Mouse (Mus musculus): ENCODE data around the gene Sergef. TPM values are rescaled to one million over a fixed set of nuclear protein-coding genes. Genes with fewer than 3 reads are reported as not detected.
A peak's percentile ranks its signal among the peaks of the same experiment; 100 is the strongest.

Gene Sergef
- total RNA-seq, 1 experiment = 5.4 TPM

DNA sequence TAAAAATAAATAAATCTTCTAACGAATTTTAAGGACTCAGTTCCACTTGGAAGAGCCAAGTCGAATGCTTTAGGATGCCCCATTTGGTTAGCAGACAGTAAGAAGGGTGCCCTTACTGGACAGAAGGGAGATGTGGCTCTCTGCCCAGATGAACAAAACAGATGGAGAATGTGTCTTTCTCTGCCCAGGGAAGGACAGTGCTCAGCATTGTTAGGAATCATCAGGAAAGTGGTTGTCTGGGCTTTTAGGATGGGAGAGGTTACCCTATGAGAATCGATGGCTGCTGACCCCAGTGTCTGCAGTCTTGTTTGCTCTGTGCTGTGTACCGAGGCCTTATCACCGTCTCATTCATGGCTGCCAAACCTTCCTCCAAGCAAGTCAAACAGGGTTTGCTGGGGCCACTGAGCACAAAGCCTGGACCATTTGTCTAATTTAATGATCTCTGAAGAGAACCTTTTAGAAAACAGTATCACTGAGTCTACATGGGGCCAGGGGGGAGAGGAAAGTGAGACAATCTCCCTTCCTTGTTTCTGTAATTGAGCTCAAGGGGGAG, 37.3 kb upstream of the Sergef start:
- H3K27ac ChIP-seq (ENCODE audit: insufficient read depth, low read depth, low read length, poor library complexity, severe bottlenecking) = no peak overlapping the region
- H3K4me3 ChIP-seq (ENCODE audit: insufficient read depth in 1 of 2, low read depth in 1 of 2, low read length in 2 of 2, poor library complexity in 1 of 2, severe bottlenecking in 1 of 2) = no peak overlapping the region
- no peaks in the 10 kb centered on the region for H3K9me3 ChIP-seq (ENCODE audit: control insufficient read depth, insufficient read depth, low read depth, low read length)
- no peaks in the 10 kb centered on the region for H3K36me3 ChIP-seq (ENCODE audit: control insufficient read depth, insufficient read depth, low read length, poor library complexity, severe bottlenecking)
- H3K4me1 ChIP-seq (ENCODE audit: control insufficient read depth in 2 of 2, insufficient read depth in 2 of 2, low read length in 2 of 2, poor library complexity in 1 of 2) = no peaks in the 10 kb centered on the region
- no peak overlapping the region for H3K9ac ChIP-seq (ENCODE audit: insufficient read depth, low read depth, low read length, poor library complexity, severe bottlenecking)
- TF ChIP-seq ZNF384 (IDR thresholded peaks at IDR 0.05; ENCODE audit: low read depth, low read length) = no peak
- TF ChIP-seq ZC3H11A (IDR thresholded peaks at IDR 0.05; ENCODE audit: borderline replicate concordance, low read depth, low read length) = no peak
- no peak for TF ChIP-seq CHD2 (IDR thresholded peaks at IDR 0.05; ENCODE audit: low read depth, low read length)
- TF ChIP-seq MAFK (IDR thresholded peaks at IDR 0.05; ENCODE audit: insufficient read depth, low read depth, low read length) = no peak
- TF ChIP-seq HCFC1 (IDR thresholded peaks at IDR 0.05; ENCODE audit: borderline replicate concordance, insufficient read depth, low read length) = no peak
- DNase-seq (ENCODE audit: low read depth, low spot score) = no peak
- in situ Hi-C loops (cut with MboI; ENCODE audit: low sequenced_read_pairs in 2 of 2, unreplicated experiment in 2 of 2) = no loop called here

DNA sequence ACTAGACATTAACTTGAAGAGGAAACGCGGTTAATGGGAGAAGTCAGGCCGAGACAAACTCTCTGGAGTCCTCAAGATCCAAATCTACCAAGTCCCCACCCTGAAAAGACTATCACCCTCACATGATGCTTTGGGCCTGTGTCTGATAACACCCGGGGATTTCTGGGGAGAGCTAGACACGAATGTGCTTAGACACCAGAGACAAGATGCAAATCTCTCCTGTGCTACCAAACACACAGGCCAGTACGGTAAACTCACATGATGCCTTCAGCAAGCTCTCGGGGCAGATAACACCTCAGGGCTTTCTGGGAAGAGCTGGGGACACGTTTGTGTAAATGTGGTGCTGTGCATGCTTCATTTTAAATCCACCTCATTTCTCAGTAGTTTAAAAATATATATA, 36.3 kb upstream of the Sergef start:
- no peaks in the 10 kb centered on the region for H3K9me3 ChIP-seq (ENCODE audit: control insufficient read depth, insufficient read depth, low read depth, low read length)
- H3K4me1 ChIP-seq (ENCODE audit: control insufficient read depth in 2 of 2, insufficient read depth in 2 of 2, low read length in 2 of 2, poor library complexity in 1 of 2) = no peaks in the 10 kb centered on the region
- TF ChIP-seq MAFK (IDR thresholded peaks at IDR 0.05; ENCODE audit: insufficient read depth, low read depth, low read length) = no peak
- TF ChIP-seq HCFC1 (IDR thresholded peaks at IDR 0.05; ENCODE audit: borderline replicate concordance, insufficient read depth, low read length) = no peak
- no peak for TF ChIP-seq ZC3H11A (IDR thresholded peaks at IDR 0.05; ENCODE audit: borderline replicate concordance, low read depth, low read length)
- no peak for TF ChIP-seq CHD2 (IDR thresholded peaks at IDR 0.05; ENCODE audit: low read depth, low read length)
- TF ChIP-seq ZNF384 (IDR thresholded peaks at IDR 0.05; ENCODE audit: low read depth, low read length) = no peak
- in situ Hi-C loops (cut with MboI; ENCODE audit: low sequenced_read_pairs in 2 of 2, unreplicated experiment in 2 of 2) = no loop called here
- H3K9ac ChIP-seq (ENCODE audit: insufficient read depth, low read depth, low read length, poor library complexity, severe bottlenecking) = no peak overlapping the region
- no peak for DNase-seq (ENCODE audit: low read depth, low spot score)
- H3K27ac ChIP-seq (ENCODE audit: insufficient read depth, low read depth, low read length, poor library complexity, severe bottlenecking) = no peak overlapping the region
- H3K36me3 ChIP-seq (ENCODE audit: control insufficient read depth, insufficient read depth, low read length, poor library complexity, severe bottlenecking) = no peaks in the 10 kb centered on the region
- H3K4me3 ChIP-seq (ENCODE audit: insufficient read depth in 1 of 2, low read depth in 1 of 2, low read length in 2 of 2, poor library complexity in 1 of 2, severe bottlenecking in 1 of 2) = no peak overlapping the region

DNA sequence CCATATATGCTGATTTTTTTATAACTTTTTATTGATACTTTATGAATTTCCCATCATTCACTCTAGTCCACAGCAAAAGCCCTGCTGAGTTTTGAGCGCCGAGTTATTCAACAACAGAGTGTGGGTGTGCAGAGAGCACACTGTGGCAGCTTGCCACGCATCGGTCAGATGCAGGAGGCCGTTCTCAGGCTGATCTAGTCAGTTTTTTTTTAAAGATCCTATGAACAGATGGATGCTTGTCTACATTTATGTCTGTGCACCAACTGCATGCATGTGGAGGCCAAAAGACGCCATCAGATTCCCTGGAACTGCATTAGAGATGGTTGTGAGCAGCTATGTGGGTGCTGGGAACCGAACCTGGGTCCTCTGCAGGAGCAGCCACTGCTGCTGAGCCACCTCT, 35.5 kb upstream of the Sergef start:
- Histone ChIP-seq H3K9ac (ENCODE audit: insufficient read depth, low read depth, low read length, poor library complexity, severe bottlenecking) (no peak overlapping the region), H3K27ac (ENCODE audit: insufficient read depth, low read depth, low read length, poor library complexity, severe bottlenecking) (no peak overlapping the region), H3K9me3 (ENCODE audit: control insufficient read depth, insufficient read depth, low read depth, low read length) (no peaks in the 10 kb centered on the region), H3K4me1 (ENCODE audit: control insufficient read depth in 2 of 2, insufficient read depth in 2 of 2, low read length in 2 of 2, poor library complexity in 1 of 2) (no peaks in the 10 kb centered on the region), H3K36me3 (ENCODE audit: control insufficient read depth, insufficient read depth, low read length, poor library complexity, severe bottlenecking) (no peaks in the 10 kb centered on the region), H3K4me3 (ENCODE audit: insufficient read depth in 1 of 2, low read depth in 1 of 2, low read length in 2 of 2, poor library complexity in 1 of 2, severe bottlenecking in 1 of 2) (no peak overlapping the region)
- in situ Hi-C loops (cut with MboI; ENCODE audit: low sequenced_read_pairs in 2 of 2, unreplicated experiment in 2 of 2) = no loop called here
- no peak for DNase-seq (ENCODE audit: low read depth, low spot score)
- TF ChIP-seq HCFC1 (IDR thresholded peaks at IDR 0.05; ENCODE audit: borderline replicate concordance, insufficient read depth, low read length) (no peak), ZNF384 (IDR thresholded peaks at IDR 0.05; ENCODE audit: low read depth, low read length) (no peak), CHD2 (IDR thresholded peaks at IDR 0.05; ENCODE audit: low read depth, low read length) (no peak)

DNA sequence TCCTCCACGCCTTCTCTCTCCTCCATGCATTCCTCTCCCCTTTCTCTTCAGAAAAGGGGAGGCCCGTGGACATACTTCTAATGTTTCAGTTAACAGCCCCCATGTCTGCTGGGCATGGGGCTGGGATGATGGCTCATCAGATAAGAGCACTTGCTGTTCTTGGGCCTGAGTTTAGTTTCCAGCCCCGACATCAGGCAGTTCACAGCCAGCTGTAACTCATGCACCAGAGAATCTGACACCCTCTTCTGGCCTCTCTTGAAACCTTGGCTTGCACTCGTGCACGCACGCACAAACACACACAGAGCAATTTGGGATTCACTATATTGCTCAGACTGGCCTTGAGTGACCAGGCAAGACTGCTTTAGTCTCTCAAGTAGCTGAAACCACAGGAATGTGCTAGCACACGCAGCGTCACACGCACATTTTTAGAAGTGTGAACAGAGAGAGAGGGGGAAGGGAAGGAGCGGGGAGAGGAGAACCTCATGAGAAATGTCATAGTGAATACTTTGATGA, 32.6 kb upstream of the Sergef start, which contains the start of gene Tph1:
Gene Tph1, minus strand, starts transcription at position 378 of the 513 bp plus-strand sequence.
- H3K4me3 ChIP-seq (ENCODE audit: insufficient read depth in 1 of 2, low read depth in 1 of 2, low read length in 2 of 2, poor library complexity in 1 of 2, severe bottlenecking in 1 of 2) = no peak within 1 kb of the TSS
- H3K4me1 ChIP-seq (ENCODE audit: control insufficient read depth in 2 of 2, insufficient read depth in 2 of 2, low read length in 2 of 2, poor library complexity in 1 of 2) = no peaks in the 10 kb centered on the region
- no peak for DNase-seq (ENCODE audit: low read depth, low spot score)
- H3K9ac ChIP-seq (ENCODE audit: insufficient read depth, low read depth, low read length, poor library complexity, severe bottlenecking) = no peak within 1 kb of the TSS
- in situ Hi-C loops (cut with MboI; ENCODE audit: low sequenced_read_pairs in 2 of 2, unreplicated experiment in 2 of 2) = no loop called here
- no peak within 1 kb of the TSS for H3K27ac ChIP-seq (ENCODE audit: insufficient read depth, low read depth, low read length, poor library complexity, severe bottlenecking)
- no peaks in the 10 kb centered on the region for H3K36me3 ChIP-seq (ENCODE audit: control insufficient read depth, insufficient read depth, low read length, poor library complexity, severe bottlenecking)
- TF ChIP-seq ZNF384 (IDR thresholded peaks at IDR 0.05; ENCODE audit: low read depth, low read length) (no peak), MAFK (IDR thresholded peaks at IDR 0.05; ENCODE audit: insufficient read depth, low read depth, low read length) (no peak), ZC3H11A (IDR thresholded peaks at IDR 0.05; ENCODE audit: borderline replicate concordance, low read depth, low read length) (no peak), CHD2 (IDR thresholded peaks at IDR 0.05; ENCODE audit: low read depth, low read length) (no peak), HCFC1 (IDR thresholded peaks at IDR 0.05; ENCODE audit: borderline replicate concordance, insufficient read depth, low read length) (no peak)
- no peaks in the 10 kb centered on the region for H3K9me3 ChIP-seq (ENCODE audit: control insufficient read depth, insufficient read depth, low read depth, low read length)

DNA sequence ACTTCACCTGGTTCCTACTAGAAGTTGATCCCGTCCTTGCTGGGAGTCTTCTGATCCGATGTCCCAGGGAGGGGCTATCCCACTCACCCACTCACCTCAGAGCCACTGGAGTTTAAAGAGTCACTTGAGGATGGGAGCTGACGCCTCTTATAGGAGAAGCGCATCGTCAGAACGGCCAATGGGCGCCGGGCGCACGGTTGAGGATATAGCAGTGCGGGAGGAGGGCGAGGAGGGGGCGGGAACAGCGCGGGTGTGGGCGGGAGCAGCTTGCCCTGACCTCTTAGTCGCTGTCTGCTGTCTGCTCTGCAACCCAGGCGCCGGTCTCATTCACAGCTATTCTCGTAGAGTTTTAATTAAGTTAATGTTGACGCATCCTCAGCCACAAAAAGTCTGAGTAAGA, 27.6 kb upstream of the Sergef start:
- peak; percentile 15 for DNase-seq (ENCODE audit: low read depth, low spot score)
- Histone ChIP-seq H3K27ac (ENCODE audit: insufficient read depth, low read depth, low read length, poor library complexity, severe bottlenecking) (no peak overlapping the region), H3K4me3 (ENCODE audit: insufficient read depth in 1 of 2, low read depth in 1 of 2, low read length in 2 of 2, poor library complexity in 1 of 2, severe bottlenecking in 1 of 2) (no peak overlapping the region), H3K9ac (ENCODE audit: insufficient read depth, low read depth, low read length, poor library complexity, severe bottlenecking) (no peak overlapping the region), H3K4me1 (ENCODE audit: control insufficient read depth in 2 of 2, insufficient read depth in 2 of 2, low read length in 2 of 2, poor library complexity in 1 of 2) (no peaks in the 10 kb centered on the region), H3K9me3 (ENCODE audit: control insufficient read depth, insufficient read depth, low read depth, low read length) (no peaks in the 10 kb centered on the region), H3K36me3 (ENCODE audit: control insufficient read depth, insufficient read depth, low read length, poor library complexity, severe bottlenecking) (no peaks in the 10 kb centered on the region)
- TF ChIP-seq HCFC1 (IDR thresholded peaks at IDR 0.05; ENCODE audit: borderline replicate concordance, insufficient read depth, low read length) (no peak), MAFK (IDR thresholded peaks at IDR 0.05; ENCODE audit: insufficient read depth, low read depth, low read length) (no peak), ZNF384 (IDR thresholded peaks at IDR 0.05; ENCODE audit: low read depth, low read length) (no peak), ZC3H11A (IDR thresholded peaks at IDR 0.05; ENCODE audit: borderline replicate concordance, low read depth, low read length) (no peak)
- in situ Hi-C loops (cut with MboI; ENCODE audit: low sequenced_read_pairs in 2 of 2, unreplicated experiment in 2 of 2) = no loop called here

All from ES-E14 (cell line).